Mouse (Mus musculus): Measurements from ENCODE around the gene Cwc22. TPM values are rescaled to one million over a fixed set of nuclear protein-coding genes. Genes with fewer than 3 reads are reported as not detected.

The Cwc22 gene
- 18.9 and 20.5 TPM in 2 replicates for polyA plus RNA-seq (2016; fragmentation: Nextera tagmentation; extraction: Ambion mirVana)

- H3K4me2 ChIP-seq: peak within 1 kb of the TSS; percentile 85
Observed at GRCm38 (mm10) chr2:77945596-77946485, at the start of gene Cwc22. Gene Cwc22, minus strand, starts transcription at chr2:77946375.

GRCm38 (mm10) chr2:77993727-77994401 is 47.7 kb upstream of the Cwc22 start:
- no peak overlapping the region for H3K27ac ChIP-seq (ENCODE audit: poor library complexity, severe bottlenecking)
- no peak overlapping the region for H3K4me3 ChIP-seq
- H3K27me3 ChIP-seq (replicated peaks): no peaks in the 10 kb centered on the region
- H3K36me3 ChIP-seq: no peaks in the 10 kb centered on the region
- no peaks in the 10 kb centered on the region for H3K9me3 ChIP-seq (replicated peaks)
- no peak overlapping the region for H3K4me2 ChIP-seq
- no peaks in the 10 kb centered on the region for H3K4me1 ChIP-seq (replicated peaks)
- H3K9ac ChIP-seq: no peak overlapping the region
- ATAC-seq (ENCODE audit: insufficient number of reproducible peaks, low FRiP score): no peak
- WGBS: 73% methylated on average over 4 of the region's 4 CpGs

More at GRCm38 (mm10) chr2:77945596-77946485, at the start of gene Cwc22:
- WGBS: under 1% methylated on average over 55 of the region's 55 CpGs
- Histone ChIP-seq H3K9me3 (replicated peaks) (peaks cover 3% of the 10 kb centered on the region), H3K27ac (ENCODE audit: poor library complexity, severe bottlenecking) (peak within 1 kb of the TSS; percentile 77), H3K4me1 (replicated peaks) (peaks cover 6% of the 10 kb centered on the region; the same call in 1 of the 2 replicates), H3K36me3 (peaks cover 3% of the 10 kb centered on the region; the same call in 1 of the 2 replicates), H3K27me3 (replicated peaks) (no peaks in the 10 kb centered on the region), H3K9ac (peak within 1 kb of the TSS; percentile 95), H3K4me3 (peak within 1 kb of the TSS; percentile 70)
- peak; percentile 84 for ATAC-seq (ENCODE audit: insufficient number of reproducible peaks, low FRiP score)

- Histone ChIP-seq H3K9me3 (replicated peaks) (no peaks in the 10 kb centered on the region), H3K9ac (no peak overlapping the region), H3K27me3 (replicated peaks) (no peaks in the 10 kb centered on the region), H3K36me3 (no peaks in the 10 kb centered on the region), H3K4me3 (no peak overlapping the region), H3K27ac (ENCODE audit: poor library complexity, severe bottlenecking) (no peak overlapping the region), H3K4me2 (no peak overlapping the region), H3K4me1 (replicated peaks) (no peaks in the 10 kb centered on the region)
- 61% methylated on average over 3 of the region's 3 CpGs for WGBS
- no peak for ATAC-seq (ENCODE audit: insufficient number of reproducible peaks, low FRiP score)
Observed at GRCm38 (mm10) chr2:77992951-77993604, 46.9 kb upstream of the Cwc22 start.

- Histone ChIP-seq H3K9ac (no peak overlapping the region), H3K4me3 (no peak overlapping the region), H3K27ac (ENCODE audit: poor library complexity, severe bottlenecking) (no peak overlapping the region), H3K4me1 (replicated peaks) (no peaks in the 10 kb centered on the region), H3K9me3 (replicated peaks) (0 out of 2 replicates have a peak, but pooled peaks cover 4% of the 10 kb centered on the region), H3K4me2 (no peak overlapping the region), H3K36me3 (no peaks in the 10 kb centered on the region), H3K27me3 (replicated peaks) (no peaks in the 10 kb centered on the region)
- no peak for ATAC-seq (ENCODE audit: insufficient number of reproducible peaks, low FRiP score)
- WGBS: 50% methylated on average over 2 of the region's 2 CpGs
Observed at GRCm38 (mm10) chr2:77990820-77991219, 44.6 kb upstream of the Cwc22 start.

- no peak for ATAC-seq (ENCODE audit: insufficient number of reproducible peaks, low FRiP score)
- no peak overlapping the region for H3K9ac ChIP-seq
- no peaks in the 10 kb centered on the region for H3K27me3 ChIP-seq (replicated peaks)
Observed at GRCm38 (mm10) chr2:77990121-77990520, 43.9 kb upstream of the Cwc22 start.

GRCm38 (mm10) chr2:77989390-77989789 is 43.2 kb upstream of the Cwc22 start:
- no peak for ATAC-seq (ENCODE audit: insufficient number of reproducible peaks, low FRiP score)
- Histone ChIP-seq H3K27ac (ENCODE audit: poor library complexity, severe bottlenecking) (no peak overlapping the region), H3K9me3 (replicated peaks) (0 out of 2 replicates have a peak, but pooled peaks cover 4% of the 10 kb centered on the region), H3K4me3 (no peak overlapping the region), H3K4me1 (replicated peaks) (no peaks in the 10 kb centered on the region), H3K36me3 (no peaks in the 10 kb centered on the region), H3K9ac (no peak overlapping the region), H3K27me3 (replicated peaks) (no peaks in the 10 kb centered on the region), H3K4me2 (no peak overlapping the region)
- WGBS: 55% methylated on average over 1 of the region's 1 CpGs

More at GRCm38 (mm10) chr2:77990121-77990520, 43.9 kb upstream of the Cwc22 start:
- no peaks in the 10 kb centered on the region for H3K4me1 ChIP-seq (replicated peaks)
- H3K4me2 ChIP-seq: no peak overlapping the region
- no peaks in the 10 kb centered on the region for H3K36me3 ChIP-seq
- 0 out of 2 replicates have a peak, but pooled peaks cover 4% of the 10 kb centered on the region for H3K9me3 ChIP-seq (replicated peaks)
- no peak overlapping the region for H3K4me3 ChIP-seq
- H3K27ac ChIP-seq (ENCODE audit: poor library complexity, severe bottlenecking): no peak overlapping the region

GRCm38 (mm10) chr2:77985991-77986730 is 40.0 kb upstream of the Cwc22 start:
- ATAC-seq (ENCODE audit: insufficient number of reproducible peaks, low FRiP score): no peak
- 58% methylated on average over 2 of the region's 2 CpGs for WGBS
- no peak overlapping the region for H3K27ac ChIP-seq (ENCODE audit: poor library complexity, severe bottlenecking)

GRCm38 (mm10) chr2:77984209-77984608 is 38.0 kb upstream of the Cwc22 start:
- no peaks in the 10 kb centered on the region for H3K27me3 ChIP-seq (replicated peaks)
- H3K9me3 ChIP-seq (replicated peaks): peaks cover 8% of the 10 kb centered on the region
- H3K9ac ChIP-seq: no peak overlapping the region
- H3K4me3 ChIP-seq: no peak overlapping the region
- 69% methylated on average over 4 of the region's 4 CpGs for WGBS
- H3K4me1 ChIP-seq (replicated peaks): no peaks in the 10 kb centered on the region
- H3K27ac ChIP-seq (ENCODE audit: poor library complexity, severe bottlenecking): no peak overlapping the region
- no peaks in the 10 kb centered on the region for H3K36me3 ChIP-seq
- H3K4me2 ChIP-seq: no peak overlapping the region
- ATAC-seq (ENCODE audit: insufficient number of reproducible peaks, low FRiP score): no peak

More at GRCm38 (mm10) chr2:77985991-77986730, 40.0 kb upstream of the Cwc22 start:
- Histone ChIP-seq H3K4me1 (replicated peaks) (no peaks in the 10 kb centered on the region), H3K9ac (no peak overlapping the region), H3K9me3 (replicated peaks) (peaks cover 8% of the 10 kb centered on the region), H3K36me3 (no peaks in the 10 kb centered on the region), H3K27me3 (replicated peaks) (no peaks in the 10 kb centered on the region), H3K4me2 (no peak overlapping the region), H3K4me3 (no peak overlapping the region)

- Histone ChIP-seq H3K4me1 (replicated peaks) (no peaks in the 10 kb centered on the region), H3K36me3 (no peaks in the 10 kb centered on the region), H3K4me3 (no peak overlapping the region), H3K4me2 (no peak overlapping the region), H3K27me3 (replicated peaks) (no peaks in the 10 kb centered on the region), H3K9me3 (replicated peaks) (peaks cover 10% of the 10 kb centered on the region), H3K27ac (ENCODE audit: poor library complexity, severe bottlenecking) (no peak overlapping the region), H3K9ac (no peak overlapping the region)
- ATAC-seq (ENCODE audit: insufficient number of reproducible peaks, low FRiP score): no peak
- 85% methylated on average over 4 of the region's 4 CpGs for WGBS
Observed at GRCm38 (mm10) chr2:77981826-77982225, 35.7 kb upstream of the Cwc22 start.

- Histone ChIP-seq H3K9ac (no peak overlapping the region), H3K27ac (ENCODE audit: poor library complexity, severe bottlenecking) (no peak overlapping the region), H3K4me1 (replicated peaks) (no peaks in the 10 kb centered on the region), H3K4me2 (no peak overlapping the region), H3K27me3 (replicated peaks) (no peaks in the 10 kb centered on the region), H3K36me3 (no peaks in the 10 kb centered on the region), H3K9me3 (replicated peaks) (peaks cover 10% of the 10 kb centered on the region), H3K4me3 (no peak overlapping the region)
- no peak for ATAC-seq (ENCODE audit: insufficient number of reproducible peaks, low FRiP score)
- WGBS: 87% methylated on average over 5 of the region's 5 CpGs
Observed at GRCm38 (mm10) chr2:77980696-77981095, 34.5 kb upstream of the Cwc22 start.

All from heart, embryonic 12.5 days (tissue).